14 mouse cellular contexts compared by ENCODE assay signal in genomic region chr13:112786942-112787533, GRCm38 (mm10).
"Had no signal": no experiment of that assay in that cellular context is flagged by ENCODE, and none has a peak within 500 bp of the region (broad histone marks: within the 10 kb centered on the region; RNA-seq: fewer than 3 reads in every experiment).

No protein-coding gene starts in this region.

- ATAC-seq: midbrain, embryonic 16.5 days had no signal

- H3K27me3 ChIP-seq: midbrain, embryonic 12.5 days; neural tube, embryonic 12.5 days; stomach, embryonic 15.5 days had no signal

- H3K9me3 ChIP-seq: midbrain, embryonic 10.5 days; midbrain, embryonic 12.5 days; neural tube, embryonic 12.5 days; stomach, embryonic 15.5 days had no signal

- H3K36me3 ChIP-seq: midbrain, embryonic 10.5 days; midbrain, embryonic 12.5 days; neural tube, embryonic 12.5 days; stomach, embryonic 15.5 days had no signal

- H3K9ac ChIP-seq: lung, embryonic 14.5 days; midbrain, embryonic 12.5 days; neural tube, embryonic 12.5 days; stomach, embryonic 15.5 days had no signal

- H3K4me3 ChIP-seq: midbrain, embryonic 10.5 days; midbrain, embryonic 12.5 days; myocyte; neural tube, embryonic 12.5 days; stomach, embryonic 15.5 days had no signal

- DNase-seq: lung, adult 18-20 months; lung, embryonic 14.5 days; lung, postnatal 10 days; lung, postnatal 4 days; midbrain, embryonic 14.5 days; right cerebral cortex, postnatal 14 days; thymus, adult 2 months; thymus, postnatal 25 days had no signal

- H3K4me2 ChIP-seq: lung, embryonic 14.5 days; midbrain, embryonic 12.5 days; neural tube, embryonic 12.5 days; stomach, embryonic 15.5 days had no signal

- H3K27ac ChIP-seq: midbrain, embryonic 10.5 days; midbrain, embryonic 12.5 days; neural tube, embryonic 12.5 days; stomach, embryonic 15.5 days had no signal

- H3K4me1 ChIP-seq: midbrain, embryonic 10.5 days; midbrain, embryonic 12.5 days; neural tube, embryonic 12.5 days; stomach, embryonic 15.5 days had no signal
